Mouse (Mus musculus): ENCODE measurements around the gene Asic2.

Asic2 gene

GRCm38 (mm10) chr11:81841001-81841400 lies 127.3 kb downstream of the Asic2 start:
- in situ Hi-C loops (cut with MboI): no loop called here

DNA sequence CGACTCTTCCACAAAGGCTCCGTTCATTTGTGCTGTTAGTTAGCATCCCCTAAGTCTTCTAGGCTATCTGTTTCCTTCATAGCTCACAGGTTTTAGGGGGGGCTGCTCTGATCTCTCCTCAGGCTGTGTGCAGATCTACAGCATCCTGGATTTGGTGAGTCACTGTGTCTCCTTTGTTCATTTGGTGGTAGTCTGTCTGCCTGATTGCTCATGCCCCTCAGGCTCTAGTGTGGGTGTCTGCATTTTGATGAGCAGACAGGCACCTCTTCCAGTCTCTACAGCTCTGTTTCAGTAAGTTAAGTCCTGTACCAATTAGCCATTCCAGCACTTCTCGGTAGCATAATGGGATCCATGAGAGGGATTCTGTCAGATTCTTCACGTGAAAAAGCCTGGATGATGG lies 129.8 kb downstream of the Asic2 start:
- in situ Hi-C loops (cut with MboI): no loop called here

GRCm38 (mm10) chr11:81832381-81832780 lies 135.9 kb downstream of the Asic2 start:
- in situ Hi-C loops (cut with MboI): no loop called here

GRCm38 (mm10) chr11:81816531-81816930 lies 151.7 kb downstream of the Asic2 start:
- in situ Hi-C loops (cut with MboI): no loop called here

- in situ Hi-C loops (cut with MboI): no loop called here
These were observed 153.4 kb downstream of the Asic2 start for GRCm38 (mm10) chr11:81814816-81815215.

DNA sequence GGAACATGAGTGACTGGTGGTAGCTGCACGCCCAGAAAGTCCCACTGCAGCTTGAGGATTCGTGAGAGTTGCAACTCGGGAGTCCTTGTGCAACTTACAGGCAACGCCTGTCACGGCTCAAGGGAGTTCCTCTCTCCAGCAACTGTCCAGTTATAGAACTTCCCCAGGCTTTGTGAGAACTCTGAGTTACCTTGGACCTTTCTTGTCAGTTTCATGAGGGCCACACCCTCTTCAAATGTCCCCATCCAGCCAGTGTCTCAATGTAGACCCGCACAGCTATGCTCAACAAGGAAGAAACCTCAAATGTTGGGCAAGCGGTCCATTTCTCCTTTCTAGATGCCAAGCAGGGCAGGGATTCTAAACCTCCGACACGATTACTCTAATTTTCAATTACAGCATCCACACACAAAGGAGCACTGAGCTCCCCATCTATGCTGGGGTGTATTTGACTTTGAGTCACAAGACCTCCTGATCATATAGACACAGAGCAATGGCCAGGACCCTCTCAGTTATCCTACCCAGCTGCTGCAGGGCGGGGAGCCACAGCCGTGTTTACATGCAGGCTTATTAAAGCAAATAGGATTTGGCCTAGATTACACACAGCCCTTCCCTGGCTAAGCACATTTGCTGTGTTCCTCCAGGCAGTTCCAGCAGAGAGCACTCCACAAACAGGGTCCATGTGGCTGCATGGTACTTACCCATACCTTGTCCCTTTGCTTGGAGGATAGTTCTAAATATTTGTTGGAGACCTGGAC lies 161.2 kb downstream of the Asic2 start:
- in situ Hi-C loops (cut with MboI): no loop called here

DNA sequence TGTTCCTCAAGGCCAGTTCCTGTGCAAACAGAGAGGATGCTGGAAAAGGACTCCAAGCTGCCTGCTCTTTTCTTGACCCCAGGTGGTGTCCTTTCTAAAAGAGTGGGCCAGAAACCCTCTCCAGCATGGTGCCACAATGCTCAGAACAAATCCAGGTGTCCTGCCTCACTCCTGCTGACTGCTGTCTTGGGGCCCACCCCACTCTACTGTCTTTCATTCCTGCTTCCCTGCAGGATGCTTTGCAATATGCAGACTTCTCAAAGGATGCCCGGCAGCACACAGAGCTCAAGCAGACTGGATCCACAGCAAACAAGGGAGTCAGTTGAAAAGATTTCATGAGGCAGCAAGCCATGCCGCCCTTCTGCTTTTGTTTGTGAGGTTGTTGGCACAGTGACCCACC lies 164.7 kb downstream of the Asic2 start:
- in situ Hi-C loops (cut with MboI): no loop called here

DNA sequence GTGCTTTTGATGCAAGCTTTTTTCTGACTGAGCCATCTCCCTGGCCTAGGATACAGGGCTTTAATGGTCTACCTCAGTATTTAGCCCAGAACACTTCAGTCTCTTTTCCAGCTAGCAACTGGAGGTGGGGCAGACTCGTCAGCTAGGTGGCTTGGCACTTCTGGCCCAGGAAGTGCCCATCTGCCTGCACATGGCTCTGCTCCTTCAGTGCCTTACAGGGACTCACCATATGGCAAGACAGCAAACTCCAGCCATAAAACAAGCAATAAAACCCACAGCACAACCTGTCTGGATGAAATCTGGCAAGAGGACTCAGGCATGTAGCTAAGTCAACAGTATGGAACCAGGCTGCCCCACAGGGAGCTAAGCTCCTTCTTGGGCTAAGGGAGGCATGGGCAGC lies 165.6 kb downstream of the Asic2 start:
- in situ Hi-C loops (cut with MboI): no loop called here

- in situ Hi-C loops (cut with MboI): no loop called here
These were observed 167.4 kb downstream of the Asic2 start for GRCm38 (mm10) chr11:81800899-81801298.

GRCm38 (mm10) chr11:81793588-81793987 lies 174.7 kb downstream of the Asic2 start:
- in situ Hi-C loops (cut with MboI): no loop called here

DNA sequence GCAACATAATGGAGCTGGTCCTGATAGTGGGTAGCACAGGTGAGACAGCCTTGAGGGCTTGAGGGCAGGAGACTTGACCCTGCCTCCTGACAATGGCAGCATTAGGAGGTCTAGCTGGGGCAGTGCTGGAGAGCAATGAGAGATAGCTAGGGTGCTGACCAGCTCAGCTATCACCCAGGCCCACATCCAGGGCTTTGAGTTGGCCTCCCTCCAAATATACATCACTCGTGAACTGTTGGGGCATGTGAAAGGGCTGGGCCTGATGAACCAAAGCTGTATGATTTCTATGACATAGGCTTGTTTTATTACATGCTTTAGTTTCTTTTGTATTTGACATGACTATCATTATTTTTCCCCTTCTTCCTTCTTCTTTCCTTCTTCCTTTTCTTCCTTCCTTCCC lies 176.7 kb downstream of the Asic2 start:
- in situ Hi-C loops (cut with MboI): no loop called here

- in situ Hi-C loops (cut with MboI): no loop called here
These were observed 187.7 kb downstream of the Asic2 start for GRCm38 (mm10) chr11:81780596-81780995.

DNA sequence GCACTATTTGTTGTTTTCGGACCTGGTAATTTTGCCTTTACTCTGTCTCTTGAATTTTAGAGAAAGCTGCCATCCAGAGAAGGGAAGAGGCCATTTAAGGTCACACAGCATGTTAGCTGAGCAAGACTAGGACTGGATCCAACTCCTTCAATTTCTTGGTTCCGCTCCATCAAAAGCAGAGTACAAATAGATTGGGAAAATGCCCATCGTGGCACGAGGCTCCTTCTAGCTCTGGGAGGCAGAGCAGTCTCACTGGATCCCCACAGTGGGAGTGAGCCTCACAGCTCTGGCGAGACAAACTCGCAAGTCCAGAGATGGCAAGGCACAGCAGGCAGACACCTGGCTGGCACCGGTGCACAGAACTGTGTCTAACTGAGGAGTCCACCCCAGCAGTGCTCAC lies 188.4 kb downstream of the Asic2 start:
- in situ Hi-C loops (cut with MboI): no loop called here

- in situ Hi-C loops (cut with MboI): no loop called here
These were observed 196.9 kb downstream of the Asic2 start for GRCm38 (mm10) chr11:81771195-81771895.

GRCm38 (mm10) chr11:81769691-81770260 lies 198.5 kb downstream of the Asic2 start:
- in situ Hi-C loops (cut with MboI): no loop called here

- in situ Hi-C loops (cut with MboI): no loop called here
These were observed 200.0 kb downstream of the Asic2 start for GRCm38 (mm10) chr11:81768305-81768704.

- in situ Hi-C loops (cut with MboI): no loop called here
These were observed 200.5 kb downstream of the Asic2 start for GRCm38 (mm10) chr11:81767781-81768180.

DNA sequence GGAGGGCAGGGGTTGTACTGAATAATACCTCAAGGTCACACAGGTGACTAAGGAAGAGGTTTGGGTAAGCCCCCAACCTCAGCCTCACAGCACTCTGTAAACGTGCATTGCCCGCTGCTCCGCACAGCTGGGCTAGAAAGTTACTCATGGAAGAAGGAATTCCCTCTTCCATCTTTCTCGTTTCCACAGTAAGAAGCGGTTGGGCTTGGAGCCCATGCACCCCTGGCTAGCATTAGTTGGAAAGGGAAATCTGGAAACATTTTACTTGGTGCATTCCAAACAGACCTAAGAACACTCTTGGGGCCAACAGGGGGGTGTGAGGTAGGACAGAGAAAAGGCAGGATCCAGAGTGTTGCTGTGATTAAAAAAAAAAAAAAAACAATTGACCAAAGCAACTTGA lies 203.0 kb downstream of the Asic2 start:
- in situ Hi-C loops (cut with MboI): no loop called here

- in situ Hi-C loops (cut with MboI): no loop called here
These were observed 203.5 kb downstream of the Asic2 start for GRCm38 (mm10) chr11:81764778-81765177.

GRCm38 (mm10) chr11:81757221-81757620 lies 211.0 kb downstream of the Asic2 start:
- in situ Hi-C loops (cut with MboI): no loop called here

- in situ Hi-C loops (cut with MboI): no loop called here
These were observed 217.4 kb downstream of the Asic2 start for GRCm38 (mm10) chr11:81750876-81751275.

GRCm38 (mm10) chr11:81750016-81750415 lies 218.2 kb downstream of the Asic2 start:
- in situ Hi-C loops (cut with MboI): no loop called here

DNA sequence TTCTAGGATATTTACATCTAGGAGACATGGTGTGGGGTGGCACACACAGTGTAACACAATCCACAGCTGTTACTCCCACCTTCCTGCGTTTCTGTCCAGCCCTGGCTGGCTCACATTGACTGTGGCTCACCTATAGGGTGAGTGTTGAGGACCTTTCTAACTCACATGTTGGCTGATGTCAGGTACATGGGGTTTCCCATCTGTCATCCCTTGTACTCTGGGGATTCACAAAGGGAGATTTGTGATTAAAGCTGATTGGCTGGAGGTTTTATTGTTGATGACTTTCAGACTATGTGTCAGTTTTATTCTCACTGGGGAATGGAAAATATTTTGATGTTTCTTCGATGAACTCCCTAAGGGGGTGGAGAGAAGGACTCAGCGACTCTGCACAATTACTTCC lies 229.3 kb downstream of the Asic2 start:
- in situ Hi-C loops (cut with MboI): no loop called here

Measured in mature B cell (primary cell).